Mouse (Mus musculus) hindbrain, embryonic 13.5 days (tissue): ENCODE results near the gene Rassf1. TPM values are rescaled to one million over a fixed set of nuclear protein-coding genes. Genes with fewer than 3 reads are reported as not detected.
"Not testable (repeated sequence)": the region's sequence is repeated elsewhere in the genome, so short reads cannot be mapped to it uniquely, and the experiment has no call there.

Experiments
- ATAC-seq: fragments of 200-750 bp; cut with Nextera tagmentation; 2 replicates; pipeline ENCODE4 v1.8.0; 2017; ENCODE audit warnings: moderate TSS enrichment; ENCODE audit not compliant: low FRiP score
- H3K27ac ChIP-seq: fragments of 300-500 bp; sonication (generic); 2 replicates; pipeline ENCODE4 v1.5.1; 2015; ENCODE audit warnings: inconsistent platforms, mild to moderate bottlenecking, moderate library complexity
- H3K27me3 ChIP-seq: fragments of 300-500 bp; sonication (generic); 2 replicates; pipeline ENCODE4 v1.6.1; 2015; ENCODE audit warnings: mild to moderate bottlenecking, inconsistent platforms
- H3K36me3 ChIP-seq: fragments of 300-500 bp; sonication (generic); 2 replicates; pipeline ENCODE4 v1.6.1; 2015; ENCODE audit warnings: mild to moderate bottlenecking, inconsistent platforms
- H3K4me1 ChIP-seq: fragments of 300-500 bp; sonication (generic); replicated peaks from 2 replicates; pipeline ENCODE4 v1.6.1; 2015; ENCODE audit warnings: inconsistent platforms
- H3K4me2 ChIP-seq: fragments of 300-500 bp; sonication (generic); 2 replicates; pipeline ENCODE4 v1.6.1; 2015; ENCODE audit warnings: inconsistent platforms, mild to moderate bottlenecking, moderate library complexity
- H3K4me3 ChIP-seq: fragments of 300-500 bp; sonication (generic); 2 replicates; pipeline ENCODE4 v1.5.1; 2015; ENCODE audit warnings: mild to moderate bottlenecking, inconsistent platforms
- H3K9ac ChIP-seq: fragments of 300-500 bp; sonication (generic); 2 replicates; pipeline ENCODE4 v1.6.1; 2015; ENCODE audit warnings: mild to moderate bottlenecking, inconsistent platforms
- H3K9me3 ChIP-seq: fragments of 300-500 bp; sonication (generic); 2 replicates; pipeline ENCODE4 v1.6.1; 2016; ENCODE audit warnings: inconsistent platforms
- WGBS: fragments of 180-500 bp; shearing (Covaris S2); methylation state at CpG from one replicate; pipeline ENCODE4 v1.1.7; 2015; 5-methylcytosine and 5-hydroxymethylcytosine counted together
- polyA plus RNA-seq: library from polyadenylated mRNA; unstranded; fragments of >200 nt; fragmentation: Nextera tagmentation; extraction: Ambion mirVana; gene quantifications from 2 replicates; pipeline ENCODE4 v1.2.1, GENCODE M21; 2015

The Rassf1 gene
- polyA plus RNA-seq, 1 experiment from 2014 or later: 36.9 TPM

- Histone ChIP-seq H3K4me1 (peaks cover 65% of the 10 kb centered on the region), H3K36me3 (peaks cover 40% of the 10 kb centered on the region), H3K27me3 (no peaks in the 10 kb centered on the region), H3K27ac (peak overlapping the region; percentile 85; the same call in 1 of the 2 replicates), H3K9ac (0 out of 2 replicates have a peak overlapping the region, but pooled peaks have one; percentile 94), H3K4me3 (no peak overlapping the region), H3K9me3 (no peaks in the 10 kb centered on the region), H3K4me2 (peak overlapping the region; percentile 93; the same call in 1 of the 2 replicates)
- 64% methylated on average over 3 of the region's 3 CpGs for WGBS
- ATAC-seq: no peak
Measured at GRCm38 (mm10) chr9:107566855-107567254, 15.5 kb downstream of the Rassf1 start.

GRCm38 (mm10) chr9:107567702-107568319, 16.5 kb downstream of the Rassf1 start, which contains the start of gene Hyal2:
TSS of gene Hyal2 (plus strand) at chr9:107567945.
- peak within 1 kb of the TSS; percentile 94 for H3K9ac ChIP-seq
- H3K27me3 ChIP-seq: no peaks in the 10 kb centered on the region
- H3K36me3 ChIP-seq: peaks cover 42% of the 10 kb centered on the region
- H3K9me3 ChIP-seq: no peaks in the 10 kb centered on the region
- H3K4me1 ChIP-seq: peaks cover 64% of the 10 kb centered on the region
- WGBS: 7% methylated on average over 18 of the region's 18 CpGs
- H3K4me2 ChIP-seq: peak within 1 kb of the TSS; percentile 93
- H3K4me3 ChIP-seq: peak within 1 kb of the TSS; percentile 92
- H3K27ac ChIP-seq: peak within 1 kb of the TSS; percentile 85
- ATAC-seq: no peak

- Histone ChIP-seq H3K4me2 (peak overlapping the region; percentile 93), H3K27ac (peak overlapping the region; percentile 85), H3K27me3 (no peaks in the 10 kb centered on the region), H3K4me3 (peak overlapping the region; percentile 92), H3K9ac (peak overlapping the region; percentile 94), H3K36me3 (peaks cover 50% of the 10 kb centered on the region), H3K9me3 (no peaks in the 10 kb centered on the region), H3K4me1 (peaks cover 61% of the 10 kb centered on the region)
- under 1% methylated on average over 40 of the region's 41 CpGs for whole genome bisulfite sequencing
- ATAC-seq: peak; percentile 88
Measured at GRCm38 (mm10) chr9:107568331-107569261, 17.2 kb downstream of the Rassf1 start.

- H3K9ac ChIP-seq: peak overlapping the region; percentile 94
- H3K4me1 ChIP-seq: peaks cover 55% of the 10 kb centered on the region
- peak; percentile 27 for ATAC-seq
- H3K27ac ChIP-seq: peak overlapping the region; percentile 85
- H3K4me3 ChIP-seq: peak overlapping the region; percentile 92
- peak overlapping the region; percentile 93 for H3K4me2 ChIP-seq
- peaks cover 53% of the 10 kb centered on the region for H3K36me3 ChIP-seq
- H3K27me3 ChIP-seq: no peaks in the 10 kb centered on the region
- under 1% methylated on average over 23 of the region's 23 CpGs for WGBS
- H3K9me3 ChIP-seq: no peaks in the 10 kb centered on the region
Measured at GRCm38 (mm10) chr9:107569270-107569669, 17.9 kb downstream of the Rassf1 start.

GRCm38 (mm10) chr9:107570016-107570415, 18.7 kb downstream of the Rassf1 start:
- Histone ChIP-seq H3K4me1 (peaks cover 53% of the 10 kb centered on the region), H3K4me2 (peak overlapping the region; percentile 93), H3K27me3 (no peaks in the 10 kb centered on the region), H3K9ac (peak overlapping the region; percentile 94), H3K4me3 (peak overlapping the region; percentile 92), H3K27ac (peak overlapping the region; percentile 85), H3K9me3 (no peaks in the 10 kb centered on the region), H3K36me3 (peaks cover 53% of the 10 kb centered on the region)
- 54% methylated on average over 13 of the region's 13 CpGs for WGBS
- no peak for ATAC-seq

GRCm38 (mm10) chr9:107570845-107571244, 19.5 kb downstream of the Rassf1 start:
- peak overlapping the region; percentile 92 for H3K4me3 ChIP-seq
- peak overlapping the region; percentile 93 for H3K4me2 ChIP-seq
- H3K4me1 ChIP-seq: peaks cover 48% of the 10 kb centered on the region
- H3K9me3 ChIP-seq: no peaks in the 10 kb centered on the region
- H3K9ac ChIP-seq: peak overlapping the region; percentile 94
- peak overlapping the region; percentile 85; the same call in 1 of the 2 replicates for H3K27ac ChIP-seq
- H3K27me3 ChIP-seq: no peaks in the 10 kb centered on the region
- WGBS: 96% methylated on average over 21 of the region's 21 CpGs
- no peak for ATAC-seq
- H3K36me3 ChIP-seq: peaks cover 50% of the 10 kb centered on the region

- H3K27ac ChIP-seq: 0 out of 2 replicates have a peak overlapping the region, but pooled peaks have one; percentile 4
- H3K36me3 ChIP-seq: peaks cover 45% of the 10 kb centered on the region
- no peak for ATAC-seq
- peak overlapping the region; percentile 93 for H3K4me2 ChIP-seq
- no peaks in the 10 kb centered on the region for H3K9me3 ChIP-seq
- H3K4me1 ChIP-seq: peaks cover 52% of the 10 kb centered on the region
- H3K27me3 ChIP-seq: no peaks in the 10 kb centered on the region
- H3K4me3 ChIP-seq: no peak overlapping the region; the same call in 1 of the 2 replicates
- H3K9ac ChIP-seq: peak overlapping the region; percentile 94
- 93% methylated on average over 22 of the region's 22 CpGs for WGBS
Measured at GRCm38 (mm10) chr9:107571534-107572326, 20.4 kb downstream of the Rassf1 start.

- no peak for ATAC-seq
Measured at GRCm38 (mm10) chr9:107572327-107572662, 20.9 kb downstream of the Rassf1 start.

GRCm38 (mm10) chr9:107573774-107574173, 22.4 kb downstream of the Rassf1 start:
- not testable (repeated sequence) for H3K27ac ChIP-seq, ATAC-seq, H3K9me3 ChIP-seq, H3K4me2 ChIP-seq, H3K4me3 ChIP-seq, H3K27me3 ChIP-seq, H3K9ac ChIP-seq
- Histone ChIP-seq H3K36me3 (peaks cover 45% of the 10 kb centered on the region), H3K4me1 (peaks cover 49% of the 10 kb centered on the region)
- WGBS: 82% methylated on average over 6 of the region's 6 CpGs

More at GRCm38 (mm10) chr9:107572327-107572662, 20.9 kb downstream of the Rassf1 start:
- H3K9me3 ChIP-seq: no peaks in the 10 kb centered on the region
- H3K4me1 ChIP-seq: peaks cover 54% of the 10 kb centered on the region
- WGBS: 100% methylated on average over 2 of the region's 2 CpGs
- no peaks in the 10 kb centered on the region for H3K27me3 ChIP-seq
- H3K4me3 ChIP-seq: no peak overlapping the region
- H3K27ac ChIP-seq: 0 out of 2 replicates have a peak overlapping the region, but pooled peaks have one; percentile 4
- H3K4me2 ChIP-seq: peak overlapping the region; percentile 3; the same call in 1 of the 2 replicates
- peak overlapping the region; percentile 10; the same call in 1 of the 2 replicates for H3K9ac ChIP-seq
- H3K36me3 ChIP-seq: peaks cover 45% of the 10 kb centered on the region

GRCm38 (mm10) chr9:107575579-107576356, 24.4 kb downstream of the Rassf1 start:
- Histone ChIP-seq H3K4me3 (no peak overlapping the region), H3K9me3 (no peaks in the 10 kb centered on the region), H3K4me2 (no peak overlapping the region), H3K27me3 (no peaks in the 10 kb centered on the region), H3K4me1 (peaks cover 52% of the 10 kb centered on the region), H3K9ac (no peak overlapping the region), H3K36me3 (peaks cover 43% of the 10 kb centered on the region), H3K27ac (no peak overlapping the region)
- 88% methylated on average over 14 of the region's 14 CpGs for WGBS
- ATAC-seq: no peak
